Mouse (Mus musculus) heart, embryonic 11.5 days (tissue): Measurements from ENCODE around the gene Rps6kc1. TPM values are rescaled to one million over a fixed set of nuclear protein-coding genes. Genes with fewer than 3 reads are reported as not detected.

Experiments used
- ATAC-seq: fragments of 200-750 bp; cut with Nextera tagmentation; replicated peaks from 2 replicates; pipeline ENCODE4 v1.8.0; 2017; ENCODE audit warnings: moderate library complexity; ENCODE audit not compliant: insufficient number of reproducible peaks, low FRiP score, low TSS enrichment
- H3K27ac ChIP-seq: fragments of 300-500 bp; sonication (generic); 2 replicates; pipeline ENCODE4 v1.5.1; 2014; ENCODE audit warnings: mild to moderate bottlenecking, low read depth, low read length
- H3K27me3 ChIP-seq: fragments of 300-500 bp; sonication (generic); 2 replicates; pipeline ENCODE4 v1.6.1; 2014; ENCODE audit warnings: mild to moderate bottlenecking, low read length, mixed read lengths; ENCODE audit not compliant: control insufficient read depth, insufficient read depth
- H3K36me3 ChIP-seq: fragments of 300-500 bp; sonication (generic); 2 replicates; pipeline ENCODE4 v1.6.1; 2014; ENCODE audit warnings: mild to moderate bottlenecking, low read length, moderate library complexity, mixed read lengths; ENCODE audit not compliant: control insufficient read depth, insufficient read depth
- H3K4me1 ChIP-seq: fragments of 300-500 bp; sonication (generic); 2 replicates; pipeline ENCODE4 v1.6.1; 2014; ENCODE audit warnings: low read length; ENCODE audit not compliant: control insufficient read depth, insufficient read depth
- H3K4me2 ChIP-seq: fragments of 300-500 bp; sonication (generic); 2 replicates; pipeline ENCODE4 v1.6.1; 2014; ENCODE audit warnings: mild to moderate bottlenecking, moderate library complexity
- H3K4me3 ChIP-seq: fragments of 300-500 bp; sonication (generic); 2 replicates; pipeline ENCODE4 v1.5.1; 2014; ENCODE audit warnings: low read depth, low read length
- H3K9ac ChIP-seq: fragments of 300-500 bp; sonication (generic); 2 replicates; pipeline ENCODE4 v1.6.1; 2014; ENCODE audit warnings: mild to moderate bottlenecking, low read depth, low read length, moderate library complexity
- H3K9me3 ChIP-seq: fragments of 300-500 bp; sonication (generic); replicated peaks from 2 replicates; pipeline ENCODE4 v1.6.1; 2016; ENCODE audit warnings: low read length; ENCODE audit not compliant: control insufficient read depth
- WGBS: fragments of 180-500 bp; shearing (Covaris S2); extraction: QIAGEN DNeasy Blood & Tissue Kit; methylation state at CpG from one replicate; pipeline ENCODE4 v1.1.7; 2014; ENCODE audit not compliant: insufficient replicate concordance; 5-methylcytosine and 5-hydroxymethylcytosine counted together
- polyA plus RNA-seq: library from polyadenylated mRNA; unstranded; fragments of >200 nt; fragmentation: Nextera tagmentation; extraction: Ambion mirVana; gene quantifications from 2 replicates; pipeline ENCODE4 v1.2.1, GENCODE M21; 2014

Gene Rps6kc1
- polyA plus RNA-seq = 8.9 and 11.3 TPM in 2 replicates

- peak; percentile 88 for ATAC-seq
- under 1% methylated on average over 47 of the region's 47 CpGs for WGBS
- peak within 1 kb of the TSS; percentile 89 for H3K9ac ChIP-seq
- no peaks in the 10 kb centered on the region for H3K9me3 ChIP-seq
- peak within 1 kb of the TSS; percentile 94 for H3K4me2 ChIP-seq
- peak within 1 kb of the TSS; percentile 15; the same call in 1 of the 2 replicates for H3K27ac ChIP-seq
- peak within 1 kb of the TSS; percentile 96 for H3K4me3 ChIP-seq
- H3K27me3 ChIP-seq = no peaks in the 10 kb centered on the region
- peaks cover 5% of the 10 kb centered on the region; the same call in 1 of the 2 replicates for H3K4me1 ChIP-seq
- H3K36me3 ChIP-seq = no peaks in the 10 kb centered on the region
These were observed at the start of gene Rps6kc1 for GRCm38 (mm10) chr1:190911415-190912123. Rps6kc1 (minus strand) TSS chr1:190911770.

GRCm38 (mm10) chr1:190958821-190959220 is 47.3 kb upstream of the Rps6kc1 start:
- no peaks in the 10 kb centered on the region for H3K27me3 ChIP-seq
- no peak for ATAC-seq
- no peak overlapping the region for H3K9ac ChIP-seq
- H3K4me3 ChIP-seq = no peak overlapping the region
- peaks cover 33% of the 10 kb centered on the region for H3K36me3 ChIP-seq
- H3K4me2 ChIP-seq = no peak overlapping the region
- no peaks in the 10 kb centered on the region for H3K9me3 ChIP-seq
- peaks cover 17% of the 10 kb centered on the region for H3K4me1 ChIP-seq
- peak overlapping the region; percentile 46; the same call in 1 of the 2 replicates for H3K27ac ChIP-seq
- 42% methylated on average over 5 of the region's 5 CpGs for WGBS

GRCm38 (mm10) chr1:190953009-190953408 is 41.4 kb upstream of the Rps6kc1 start:
- peaks cover 17% of the 10 kb centered on the region for H3K4me1 ChIP-seq
- H3K4me3 ChIP-seq = no peak overlapping the region
- peak overlapping the region; percentile 29; the same call in 1 of the 2 replicates for H3K9ac ChIP-seq
- 32% methylated on average over 3 of the region's 3 CpGs for WGBS
- H3K4me2 ChIP-seq = peak overlapping the region; percentile 17; the same call in 1 of the 2 replicates
- no peaks in the 10 kb centered on the region for H3K9me3 ChIP-seq
- H3K27me3 ChIP-seq = no peaks in the 10 kb centered on the region
- H3K27ac ChIP-seq = peak overlapping the region; percentile 91
- peak; percentile 57 for ATAC-seq
- H3K36me3 ChIP-seq = peaks cover 34% of the 10 kb centered on the region

- H3K27me3 ChIP-seq = no peaks in the 10 kb centered on the region
- H3K27ac ChIP-seq = no peak overlapping the region
- H3K4me2 ChIP-seq = no peak overlapping the region
- H3K36me3 ChIP-seq = peaks cover 22% of the 10 kb centered on the region
- peaks cover 17% of the 10 kb centered on the region for H3K4me1 ChIP-seq
- 66% methylated on average over 5 of the region's 5 CpGs for WGBS
- H3K9ac ChIP-seq = no peak overlapping the region
- ATAC-seq = no peak
- no peak overlapping the region for H3K4me3 ChIP-seq
- no peaks in the 10 kb centered on the region for H3K9me3 ChIP-seq
These were observed 39.4 kb upstream of the Rps6kc1 start for GRCm38 (mm10) chr1:190951014-190951413.

- Histone ChIP-seq H3K27me3 (no peaks in the 10 kb centered on the region), H3K9ac (no peak overlapping the region), H3K36me3 (peaks cover 20% of the 10 kb centered on the region; the same call in 1 of the 2 replicates), H3K4me3 (no peak overlapping the region), H3K27ac (no peak overlapping the region), H3K4me2 (no peak overlapping the region), H3K4me1 (peaks cover 8% of the 10 kb centered on the region), H3K9me3 (no peaks in the 10 kb centered on the region)
- WGBS = 88% methylated on average over 17 of the region's 17 CpGs
- no peak for ATAC-seq
These were observed 37.3 kb upstream of the Rps6kc1 start for GRCm38 (mm10) chr1:190948846-190949245.

GRCm38 (mm10) chr1:190948439-190948838 is 36.9 kb upstream of the Rps6kc1 start:
- H3K27me3 ChIP-seq = no peaks in the 10 kb centered on the region
- WGBS = 86% methylated on average over 7 of the region's 7 CpGs

GRCm38 (mm10) chr1:190947986-190948385 is 36.4 kb upstream of the Rps6kc1 start:
- ATAC-seq = no peak
- Histone ChIP-seq H3K9ac (no peak overlapping the region), H3K4me3 (no peak overlapping the region), H3K9me3 (no peaks in the 10 kb centered on the region), H3K27ac (no peak overlapping the region), H3K36me3 (peaks cover 28% of the 10 kb centered on the region; the same call in 1 of the 2 replicates), H3K4me1 (peaks cover 3% of the 10 kb centered on the region; the same call in 1 of the 2 replicates), H3K27me3 (no peaks in the 10 kb centered on the region), H3K4me2 (no peak overlapping the region)
- 83% methylated on average over 5 of the region's 5 CpGs for WGBS

More at GRCm38 (mm10) chr1:190948439-190948838, 36.9 kb upstream of the Rps6kc1 start:
- no peak overlapping the region for H3K27ac ChIP-seq
- H3K4me2 ChIP-seq = no peak overlapping the region
- H3K4me1 ChIP-seq = peaks cover 4% of the 10 kb centered on the region; the same call in 1 of the 2 replicates
- ATAC-seq = no peak
- H3K4me3 ChIP-seq = no peak overlapping the region
- peaks cover 24% of the 10 kb centered on the region; the same call in 1 of the 2 replicates for H3K36me3 ChIP-seq
- no peaks in the 10 kb centered on the region for H3K9me3 ChIP-seq
- no peak overlapping the region for H3K9ac ChIP-seq

- 47% methylated on average over 6 of the region's 6 CpGs for WGBS
- Histone ChIP-seq H3K4me2 (no peak overlapping the region), H3K27me3 (no peaks in the 10 kb centered on the region), H3K27ac (no peak overlapping the region), H3K4me1 (no peaks in the 10 kb centered on the region), H3K4me3 (no peak overlapping the region), H3K36me3 (peaks cover 34% of the 10 kb centered on the region; the same call in 1 of the 2 replicates), H3K9me3 (no peaks in the 10 kb centered on the region), H3K9ac (no peak overlapping the region)
- ATAC-seq = no peak
These were observed 32.7 kb upstream of the Rps6kc1 start for GRCm38 (mm10) chr1:190944109-190944760.
